Mouse (Mus musculus): ENCODE measurements around the gene Parp1.
"Not testable (repeated sequence)": the region's sequence is repeated elsewhere in the genome, so short reads cannot be mapped to it uniquely, and the experiment has no call there.

Gene Parp1

DNA sequence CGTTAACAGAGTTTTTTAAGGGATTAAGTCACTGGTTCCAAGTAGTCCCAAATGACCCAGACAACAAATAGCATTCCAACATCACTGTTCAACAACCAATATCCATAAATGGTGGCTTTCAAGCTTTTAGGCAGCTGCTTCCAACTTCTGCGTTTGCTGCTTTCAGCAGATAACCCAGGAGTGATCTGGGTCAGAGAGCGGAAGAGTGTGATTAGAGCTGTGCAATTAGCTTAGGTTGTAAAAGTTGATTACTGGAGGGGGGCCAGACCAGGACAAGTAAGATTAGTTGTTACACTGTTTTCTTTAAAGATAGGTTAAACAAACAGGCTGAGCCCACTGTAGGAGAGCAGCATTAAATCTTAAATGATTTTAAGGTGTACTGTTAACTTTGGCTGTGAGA lies 7.5 kb upstream of the Parp1 start:
- DNase-seq (ENCODE audit: low spot score): no peak

- DNase-seq (ENCODE audit: low spot score): no peak
These were observed 3.8 kb upstream of the Parp1 start for GRCm38 (mm10) chr1:180564885-180565284.

DNA sequence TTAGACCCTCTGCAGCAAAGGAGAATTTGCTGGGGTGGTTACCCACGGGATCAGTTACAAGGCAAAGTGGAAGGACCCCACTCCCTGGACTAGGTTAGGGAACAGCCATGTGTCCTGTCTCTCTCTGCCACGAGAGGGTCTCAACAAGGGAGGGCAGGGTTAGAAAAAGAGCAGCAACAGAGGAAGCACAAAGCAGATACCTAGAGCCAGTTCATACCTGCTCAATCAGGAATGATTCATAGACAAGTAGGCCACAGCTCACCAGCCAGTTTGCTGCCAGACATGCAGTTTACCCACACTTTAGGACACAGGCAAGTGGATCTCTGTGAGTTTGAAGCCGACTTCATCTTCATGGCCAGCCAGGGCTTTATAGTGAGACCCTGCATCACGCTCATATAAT lies 963 bp upstream of the Parp1 start:
- DNase-seq (ENCODE audit: low spot score): no peak

- DNase-seq (ENCODE audit: low spot score): no peak
These were observed 476 bp upstream of the Parp1 start for GRCm38 (mm10) chr1:180568248-180568647.

GRCm38 (mm10) chr1:180569453-180569852 lies 729 bp downstream of the Parp1 start:
- no peak for DNase-seq (ENCODE audit: low spot score)

- DNase-seq (ENCODE audit: low spot score): no peak
These were observed 1.5 kb downstream of the Parp1 start for GRCm38 (mm10) chr1:180570181-180570580.

DNA sequence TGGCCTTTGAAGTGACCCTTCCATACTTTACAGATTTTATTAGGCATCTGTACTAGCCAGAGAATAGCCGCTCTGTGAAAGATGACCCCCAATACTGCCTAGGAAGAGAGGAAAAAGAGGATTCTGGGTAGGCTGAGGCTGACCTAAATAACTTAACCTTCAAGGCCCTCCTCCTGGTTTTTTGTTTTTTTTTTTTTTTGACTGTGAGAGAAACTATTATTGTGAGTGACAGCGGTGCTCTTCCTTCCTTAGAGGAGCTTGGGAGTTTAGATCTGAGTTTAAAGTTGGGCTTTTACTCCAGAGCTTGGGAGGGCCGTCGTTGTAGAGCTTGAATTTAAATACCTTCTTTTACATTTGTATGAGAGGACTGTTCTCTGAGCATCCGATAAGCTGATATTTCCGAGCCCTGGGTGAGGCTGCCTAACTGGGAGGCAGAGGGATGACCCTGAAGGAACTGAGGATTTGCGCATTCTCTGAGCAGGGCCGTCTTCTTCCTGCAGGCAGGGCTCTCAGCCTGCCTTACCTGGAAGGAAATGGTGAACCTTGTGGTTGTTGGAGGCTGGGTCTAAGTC lies 2.4 kb downstream of the Parp1 start:
- DNase-seq (ENCODE audit: low spot score): no peak

- DNase-seq (ENCODE audit: low spot score): not testable (repeated sequence)
These were observed 3.0 kb downstream of the Parp1 start for GRCm38 (mm10) chr1:180571721-180572120.

- no peak for DNase-seq (ENCODE audit: low spot score)
These were observed 3.4 kb downstream of the Parp1 start for GRCm38 (mm10) chr1:180572154-180572553.

- DNase-seq (ENCODE audit: low spot score): no peak
These were observed 7.8 kb downstream of the Parp1 start for GRCm38 (mm10) chr1:180576524-180576923.

- no peak for DNase-seq (ENCODE audit: low spot score)
These were observed 9.1 kb downstream of the Parp1 start for GRCm38 (mm10) chr1:180577837-180578236.

DNA sequence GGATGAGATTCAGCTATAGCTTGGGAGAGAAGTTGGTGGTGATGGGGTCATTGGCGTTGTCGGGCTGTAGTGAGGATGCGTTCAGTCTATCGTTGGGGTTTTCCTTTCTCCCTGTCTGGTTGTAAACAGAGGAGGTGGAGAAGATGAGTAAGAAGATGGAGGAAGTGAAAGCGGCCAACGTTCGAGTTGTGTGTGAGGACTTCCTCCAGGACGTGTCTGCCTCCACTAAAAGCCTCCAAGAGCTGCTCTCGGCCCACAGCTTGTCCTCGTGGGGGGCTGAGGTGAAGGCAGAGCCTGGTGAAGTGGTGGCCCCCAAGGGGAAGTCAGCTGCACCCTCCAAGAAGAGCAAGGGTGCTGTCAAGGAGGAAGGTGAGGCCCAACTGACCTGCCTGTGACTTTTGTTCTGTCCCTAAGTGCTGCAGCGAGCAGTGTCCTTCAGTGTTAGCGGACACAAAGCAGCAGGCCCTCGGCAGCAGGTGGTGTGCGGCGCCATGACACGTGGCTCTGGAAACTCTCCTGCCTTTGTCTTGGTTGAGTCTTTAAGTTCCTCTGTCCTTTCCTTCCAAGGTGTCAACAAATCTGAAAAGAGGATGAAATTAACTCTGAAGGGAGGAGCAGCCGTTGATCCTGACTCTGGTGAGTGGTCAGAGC lies 19.2 kb downstream of the Parp1 start:
- no peak for DNase-seq (ENCODE audit: low spot score)

DNA sequence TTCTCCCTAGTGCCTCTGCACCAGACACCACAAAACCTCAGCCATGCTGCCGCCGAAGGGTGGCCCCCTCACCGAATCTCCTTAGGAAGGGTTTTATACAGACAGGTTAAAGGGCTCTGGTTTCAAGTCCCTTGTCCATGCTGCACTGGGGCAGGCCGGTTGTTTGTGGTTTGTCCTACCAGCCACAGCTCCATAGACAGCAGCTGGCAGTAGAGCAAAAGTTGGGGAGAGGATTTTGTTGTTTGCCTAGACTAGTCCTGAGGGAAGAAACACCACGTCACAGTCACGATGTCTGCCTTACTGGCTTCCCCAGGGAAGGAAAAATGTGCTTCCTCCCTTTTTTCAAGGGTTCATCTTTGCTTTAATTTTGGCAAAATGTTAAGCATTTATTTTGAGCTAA lies 31.9 kb downstream of the Parp1 start:
- no peak for DNase-seq (ENCODE audit: low spot score)

- DNase-seq (ENCODE audit: low spot score): no peak
These were observed 33.1 kb downstream of the Parp1 start for GRCm38 (mm10) chr1:180601806-180602205.

DNA sequence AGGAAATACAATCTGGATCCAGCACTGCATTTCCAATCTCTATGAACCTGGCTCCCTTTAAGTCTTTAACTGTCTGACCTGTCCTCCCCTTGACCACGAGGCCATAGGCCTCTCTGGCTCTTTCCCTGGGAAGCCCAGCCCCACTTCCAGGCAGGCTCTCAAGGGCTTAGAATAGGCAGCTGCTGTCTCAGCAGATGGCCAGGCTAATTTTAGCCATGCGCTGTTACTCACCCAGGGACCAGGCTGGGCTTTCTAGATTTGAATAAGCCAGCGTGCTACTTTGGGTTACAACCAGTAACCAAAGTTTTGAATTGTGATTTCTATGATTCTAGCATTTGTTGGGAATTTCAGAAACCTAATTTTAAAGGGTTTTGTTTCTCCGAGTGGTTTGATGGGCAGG lies 35.9 kb downstream of the Parp1 start:
- DNase-seq (ENCODE audit: low spot score): no peak

DNA sequence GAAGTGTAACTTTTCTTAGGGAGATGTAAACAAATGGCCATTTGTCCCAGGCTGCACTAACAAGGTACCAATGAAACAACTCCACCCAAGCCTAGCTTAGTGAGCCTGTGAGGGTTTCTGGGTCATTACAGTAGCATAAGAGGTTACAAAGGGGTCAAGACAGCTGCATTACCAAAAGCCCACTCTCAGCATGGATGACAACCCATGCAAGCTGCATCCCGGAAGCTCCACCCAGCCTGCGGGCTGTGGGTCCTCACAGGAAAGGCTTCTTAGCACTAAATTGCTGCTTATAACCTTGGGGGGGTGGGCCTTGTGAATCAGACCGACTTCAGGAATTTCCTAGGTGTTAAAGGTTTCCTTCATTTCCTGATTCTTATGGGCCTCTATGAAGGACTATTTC lies 37.4 kb downstream of the Parp1 start:
- no peak for DNase-seq (ENCODE audit: low spot score)

DNA sequence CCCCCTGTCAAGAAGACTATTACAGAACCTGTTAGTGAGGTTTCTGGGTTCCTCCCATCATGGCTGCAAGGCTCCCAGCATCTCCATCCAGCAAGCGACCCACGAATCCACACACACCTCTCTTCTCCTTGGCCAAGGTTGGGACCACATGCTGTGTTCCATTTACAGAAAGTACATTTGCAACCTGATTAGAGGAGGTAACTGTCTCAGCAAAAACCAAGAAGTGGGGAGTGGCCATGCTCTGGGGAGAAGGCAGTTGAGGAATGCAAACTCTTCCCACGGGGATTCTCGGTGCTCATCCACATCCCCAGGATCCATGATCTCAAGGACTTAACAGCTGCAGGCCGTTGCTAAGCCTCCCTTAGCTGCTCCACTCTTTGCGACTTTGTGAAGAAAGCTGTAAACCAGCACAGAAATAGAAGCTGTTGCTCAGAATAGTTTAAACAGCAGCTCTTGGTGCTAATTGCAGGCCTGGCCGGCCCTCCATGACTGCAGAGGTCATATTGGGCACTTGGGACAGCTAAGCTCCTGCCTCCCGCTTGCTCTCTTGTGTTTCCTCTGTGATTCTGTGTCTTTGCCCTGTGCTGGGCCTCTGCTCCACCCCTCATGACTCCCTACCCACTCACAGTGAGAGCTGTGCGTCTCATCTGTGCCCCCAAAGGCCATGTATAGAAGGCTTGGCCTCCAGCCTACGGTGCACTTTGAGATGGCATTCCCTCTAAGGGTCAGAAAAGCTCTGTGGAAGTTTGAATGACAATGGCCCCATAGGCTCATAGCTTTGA lies 38.3 kb downstream of the Parp1 start:
- DNase-seq (ENCODE audit: low spot score): no peak

- no peak for DNase-seq (ENCODE audit: low spot score)
These were observed 38.8 kb downstream of the Parp1 start for GRCm38 (mm10) chr1:180607578-180607879.

- DNase-seq (ENCODE audit: low spot score): not testable (repeated sequence)
These were observed 43.1 kb downstream of the Parp1 start for GRCm38 (mm10) chr1:180611842-180612241.

DNA sequence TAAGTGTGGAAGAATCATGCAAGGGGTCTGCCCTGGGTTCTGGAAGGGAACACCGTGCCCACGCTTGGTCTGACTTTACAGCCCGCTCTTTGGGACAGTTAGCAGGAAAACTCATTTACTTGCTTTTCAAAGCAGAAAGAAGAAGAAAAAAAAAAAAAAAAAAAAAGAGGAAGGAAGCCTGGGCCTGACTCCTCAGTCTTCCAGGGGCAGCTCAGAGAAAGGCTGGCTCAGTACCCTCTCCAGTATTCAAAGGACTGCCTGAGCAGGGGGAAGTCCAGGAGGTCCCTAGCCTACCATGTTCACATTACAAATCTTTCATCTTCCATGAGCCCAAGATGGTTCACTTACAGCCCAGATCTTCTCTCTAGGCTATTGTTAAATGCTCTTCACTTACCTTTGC lies 48.0 kb downstream of the Parp1 start:
- no peak for DNase-seq (ENCODE audit: low spot score)

- no peak for DNase-seq (ENCODE audit: low spot score)
These were observed 53.7 kb downstream of the Parp1 start for GRCm38 (mm10) chr1:180622389-180622788.

- no peak for DNase-seq (ENCODE audit: low spot score)
These were observed 55.2 kb downstream of the Parp1 start for GRCm38 (mm10) chr1:180623911-180624310.

GRCm38 (mm10) chr1:180626141-180626540 lies 57.4 kb downstream of the Parp1 start:
- DNase-seq (ENCODE audit: low spot score): no peak

DNA sequence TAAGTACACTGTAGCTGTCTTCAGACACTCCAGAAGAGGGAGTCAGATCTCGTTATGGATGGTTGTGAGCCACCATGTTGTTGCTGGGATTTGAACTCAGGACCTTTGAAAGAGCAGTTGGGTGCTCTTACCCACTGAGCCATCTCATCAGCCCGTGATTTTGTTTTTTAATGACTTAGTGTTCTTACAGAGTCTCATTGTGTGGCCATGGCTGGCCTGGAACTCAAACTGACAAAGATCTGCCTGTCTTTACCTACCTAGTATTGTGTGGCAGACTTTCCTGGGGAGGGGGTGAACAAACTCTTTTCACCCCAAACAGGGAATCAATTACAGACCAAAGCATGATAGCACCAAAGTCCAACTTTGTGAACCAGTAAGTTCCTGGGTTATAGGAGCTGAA lies 69.1 kb downstream of the Parp1 start:
- not testable (repeated sequence) for DNase-seq (ENCODE audit: low spot score)
